Mouse (Mus musculus) neural tube, embryonic 11.5 days (tissue): ENCODE results near the gene Ipcef1. TPM values are rescaled to one million over a fixed set of nuclear protein-coding genes. Genes with fewer than 3 reads are reported as not detected.

Source experiments
- ATAC-seq: fragments of 200-750 bp; cut with Nextera tagmentation; 2 replicates; pipeline ENCODE4 v1.8.0; 2017; ENCODE audit warnings: moderate number of reproducible peaks, mild to moderate bottlenecking, moderate TSS enrichment, moderate library complexity; ENCODE audit not compliant: insufficient read depth, low FRiP score, low TSS enrichment
- DNase-seq: peaks from one replicate; pipeline ENCODE4 v3.0.0-alpha.2; 2015; ENCODE audit warnings: low spot score
- H3K27ac ChIP-seq: fragments of 300-500 bp; sonication (generic); 2 replicates; pipeline ENCODE4 v1.5.1; 2014; ENCODE audit warnings: low read depth, mild to moderate bottlenecking, low read length
- H3K27me3 ChIP-seq: fragments of 300-500 bp; sonication (generic); 2 replicates; pipeline ENCODE4 v1.6.1; 2014; ENCODE audit warnings: mild to moderate bottlenecking, low read length, mixed read lengths; ENCODE audit not compliant: control insufficient read depth, insufficient read depth
- H3K36me3 ChIP-seq: fragments of 300-500 bp; sonication (generic); 2 replicates; pipeline ENCODE4 v1.6.1; 2014; ENCODE audit warnings: mild to moderate bottlenecking, low read length, moderate library complexity, mixed read lengths; ENCODE audit not compliant: control insufficient read depth, insufficient read depth
- H3K4me1 ChIP-seq: fragments of 300-500 bp; sonication (generic); 2 replicates; pipeline ENCODE4 v1.6.1; 2014; ENCODE audit warnings: low read length, mixed read lengths; ENCODE audit not compliant: control insufficient read depth, insufficient read depth
- H3K4me2 ChIP-seq: fragments of 300-500 bp; sonication (generic); 2 replicates; pipeline ENCODE4 v1.6.1; 2014; ENCODE audit warnings: low read depth, mild to moderate bottlenecking, moderate library complexity
- H3K4me3 ChIP-seq: fragments of 300-500 bp; sonication (generic); 2 replicates; pipeline ENCODE4 v1.5.1; 2014; ENCODE audit warnings: low read depth, low read length
- H3K9ac ChIP-seq: fragments of 300-500 bp; sonication (generic); 2 replicates; pipeline ENCODE4 v1.6.1; 2014; ENCODE audit warnings: mild to moderate bottlenecking, low read length
- H3K9me3 ChIP-seq: fragments of 300-500 bp; sonication (generic); 2 replicates; pipeline ENCODE4 v1.6.1; 2016; ENCODE audit warnings: low read length; ENCODE audit not compliant: control insufficient read depth
- WGBS: fragments of 180-500 bp; shearing (Covaris S2); extraction: QIAGEN DNeasy Blood & Tissue Kit; methylation state at CpG from one replicate; pipeline ENCODE4 v1.1.7; 2014; 5-methylcytosine and 5-hydroxymethylcytosine counted together
- polyA plus RNA-seq: library from polyadenylated mRNA; unstranded; fragments of >200 nt; fragmentation: Nextera tagmentation; extraction: Ambion mirVana; gene quantifications from 2 replicates; pipeline ENCODE4 v1.2.1, GENCODE M21; 2014

Gene Ipcef1
- polyA plus RNA-seq, 1 experiment from 2014 or later, result 0.09 TPM

GRCm38 (mm10) chr10:6873917-6874316 lies 178.4 kb downstream of the Ipcef1 start:
- no peak overlapping the region for H3K9ac ChIP-seq
- 79% methylated on average over 1 of the region's 1 CpGs for WGBS
- no peak for DNase-seq
- no peak overlapping the region for H3K4me3 ChIP-seq
- no peaks in the 10 kb centered on the region for H3K27me3 ChIP-seq
- peaks cover 3% of the 10 kb centered on the region; the same call in 1 of the 2 replicates for H3K9me3 ChIP-seq
- no peaks in the 10 kb centered on the region for H3K36me3 ChIP-seq
- ATAC-seq, result no peak
- no peak overlapping the region for H3K4me2 ChIP-seq
- no peaks in the 10 kb centered on the region for H3K4me1 ChIP-seq
- H3K27ac ChIP-seq, result no peak overlapping the region

GRCm38 (mm10) chr10:6871418-6872072 lies 180.7 kb downstream of the Ipcef1 start:
- peaks cover 3% of the 10 kb centered on the region; the same call in 1 of the 2 replicates for H3K9me3 ChIP-seq
- DNase-seq (no peak), ATAC-seq (no peak)
- 82% methylated on average over 7 of the region's 7 CpGs for WGBS
- no peak overlapping the region for H3K9ac ChIP-seq
- no peaks in the 10 kb centered on the region for H3K36me3 ChIP-seq
- H3K4me1 ChIP-seq, result no peaks in the 10 kb centered on the region
- H3K4me2 ChIP-seq, result no peak overlapping the region
- no peaks in the 10 kb centered on the region for H3K27me3 ChIP-seq
- no peak overlapping the region for H3K27ac ChIP-seq
- H3K4me3 ChIP-seq, result no peak overlapping the region

- Histone ChIP-seq H3K9me3 (no peaks in the 10 kb centered on the region), H3K36me3 (no peaks in the 10 kb centered on the region), H3K9ac (no peak overlapping the region), H3K27me3 (no peaks in the 10 kb centered on the region), H3K4me3 (no peak overlapping the region), H3K4me2 (no peak overlapping the region), H3K4me1 (no peaks in the 10 kb centered on the region), H3K27ac (no peak overlapping the region)
- no peak for DNase-seq
- ATAC-seq, result no peak
- 77% methylated on average over 3 of the region's 3 CpGs for WGBS
Measured at GRCm38 (mm10) chr10:6855812-6856211, 196.5 kb downstream of the Ipcef1 start.

GRCm38 (mm10) chr10:6848834-6849233 lies 203.4 kb downstream of the Ipcef1 start:
- Histone ChIP-seq H3K9ac (no peak overlapping the region), H3K9me3 (no peaks in the 10 kb centered on the region), H3K27me3 (no peaks in the 10 kb centered on the region), H3K27ac (no peak overlapping the region), H3K36me3 (no peaks in the 10 kb centered on the region), H3K4me3 (no peak overlapping the region), H3K4me1 (no peaks in the 10 kb centered on the region), H3K4me2 (no peak overlapping the region)
- 77% methylated on average over 2 of the region's 2 CpGs for WGBS
- ATAC-seq (no peak), DNase-seq (no peak)

- no peak overlapping the region for H3K4me3 ChIP-seq
- WGBS, result 65% methylated on average over 7 of the region's 7 CpGs
- H3K27me3 ChIP-seq, result no peaks in the 10 kb centered on the region
- ATAC-seq, result no peak
- H3K27ac ChIP-seq, result no peak overlapping the region
- H3K4me1 ChIP-seq, result no peaks in the 10 kb centered on the region
- H3K36me3 ChIP-seq, result no peaks in the 10 kb centered on the region
- H3K9me3 ChIP-seq, result no peaks in the 10 kb centered on the region
- no peak overlapping the region for H3K9ac ChIP-seq
- no peak for DNase-seq
- H3K4me2 ChIP-seq, result no peak overlapping the region
Measured at GRCm38 (mm10) chr10:6848162-6848754, 204.0 kb downstream of the Ipcef1 start.

GRCm38 (mm10) chr10:6846283-6846682 lies 206.0 kb downstream of the Ipcef1 start:
- WGBS, result 89% methylated on average over 1 of the region's 1 CpGs
- DNase-seq, result no peak

GRCm38 (mm10) chr10:6842225-6842624 lies 210.1 kb downstream of the Ipcef1 start:
- Histone ChIP-seq H3K36me3 (no peaks in the 10 kb centered on the region), H3K27ac (no peak overlapping the region), H3K4me1 (no peaks in the 10 kb centered on the region), H3K27me3 (no peaks in the 10 kb centered on the region), H3K9ac (no peak overlapping the region), H3K4me3 (no peak overlapping the region), H3K4me2 (no peak overlapping the region), H3K9me3 (no peaks in the 10 kb centered on the region)
- no peak for ATAC-seq
- 83% methylated on average over 1 of the region's 1 CpGs for WGBS
- DNase-seq, result no peak

More at GRCm38 (mm10) chr10:6846283-6846682, 206.0 kb downstream of the Ipcef1 start:
- H3K27me3 ChIP-seq, result no peaks in the 10 kb centered on the region
- no peak overlapping the region for H3K27ac ChIP-seq
- H3K36me3 ChIP-seq, result no peaks in the 10 kb centered on the region
- no peak overlapping the region for H3K4me3 ChIP-seq
- no peak for ATAC-seq
- no peak overlapping the region for H3K4me2 ChIP-seq
- H3K4me1 ChIP-seq, result no peaks in the 10 kb centered on the region
- no peaks in the 10 kb centered on the region for H3K9me3 ChIP-seq
- no peak overlapping the region for H3K9ac ChIP-seq
